Mouse (Mus musculus) spleen, embryonic (tissue): ENCODE data around the gene Dcst1.

Source experiments
- CTCF ChIA-PET: fragments of 350-600 bp; sonication (Branson Sonifier 250); formaldehyde crosslinking; loops from one replicate; lab custom pipeline; 2022; lab: Charles Lee

The Dcst1 gene

DNA sequence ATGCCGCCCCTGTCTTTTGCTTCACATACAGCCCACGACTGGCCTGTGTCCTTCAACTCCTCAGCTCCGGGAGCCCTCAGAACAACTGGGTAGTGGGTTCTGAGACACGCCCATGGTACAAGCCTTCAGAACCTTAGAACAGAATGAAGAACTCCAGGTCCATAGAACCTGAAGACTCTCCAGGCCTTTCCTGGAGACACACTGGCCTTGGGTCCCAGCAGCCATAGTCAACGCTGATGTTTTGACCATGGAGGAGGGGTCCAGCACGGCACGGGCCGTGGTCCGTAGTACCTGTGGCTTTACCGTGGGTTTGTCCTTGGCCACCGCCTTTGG, at the start of gene Dcst1:
Dcst1 (minus strand) TSS at position 101 of the 333 bp plus-strand sequence.
- CTCF ChIA-PET, result no interaction called here

DNA sequence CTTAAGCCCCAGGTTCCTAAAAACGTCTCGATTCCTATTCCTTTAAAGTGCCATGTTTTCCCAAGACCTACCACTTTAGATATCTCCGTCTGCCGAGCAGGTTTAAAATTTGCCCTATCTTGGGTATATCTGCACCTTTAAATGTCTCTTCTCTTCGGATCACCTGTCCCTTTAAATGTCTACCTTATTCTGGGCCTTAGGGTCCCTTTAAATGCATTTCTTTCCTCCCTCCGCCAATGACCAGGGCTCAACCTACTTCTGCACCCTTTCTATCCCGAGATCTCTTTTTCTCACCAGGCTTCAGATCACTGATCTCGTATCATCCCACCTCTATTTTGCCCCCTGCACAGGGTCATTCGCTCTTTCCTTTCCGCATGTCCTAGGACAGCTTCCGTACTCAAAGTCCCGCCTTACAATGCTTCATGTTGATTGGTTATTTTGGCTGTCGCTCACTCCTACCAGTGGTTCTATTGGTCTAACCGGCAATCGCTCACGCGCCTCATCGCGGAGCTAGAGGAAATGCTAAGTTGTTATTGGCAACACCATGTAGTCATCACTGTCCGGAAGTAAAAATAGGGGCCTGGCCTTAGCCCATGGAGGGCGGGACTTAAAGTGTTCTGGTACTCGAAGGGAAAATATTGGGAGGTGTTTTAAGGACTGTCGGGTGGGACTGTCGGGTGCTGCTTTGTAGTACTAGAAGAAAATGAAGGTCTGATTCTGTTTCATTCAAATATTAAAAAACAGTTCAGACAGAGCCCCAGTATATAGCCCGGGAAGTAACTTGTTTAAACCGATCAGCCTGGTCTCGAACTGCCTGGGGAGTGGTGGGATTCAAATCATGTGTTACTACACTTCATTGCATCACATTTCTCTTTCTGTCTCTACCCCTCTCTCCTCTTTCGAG, 46.7 kb upstream of the Dcst1 start, which contains the start of gene Flad1:
Flad1 (minus strand) TSS at position 381 of the 904 bp plus-strand sequence.
- CTCF ChIA-PET, result no interaction called here

DNA sequence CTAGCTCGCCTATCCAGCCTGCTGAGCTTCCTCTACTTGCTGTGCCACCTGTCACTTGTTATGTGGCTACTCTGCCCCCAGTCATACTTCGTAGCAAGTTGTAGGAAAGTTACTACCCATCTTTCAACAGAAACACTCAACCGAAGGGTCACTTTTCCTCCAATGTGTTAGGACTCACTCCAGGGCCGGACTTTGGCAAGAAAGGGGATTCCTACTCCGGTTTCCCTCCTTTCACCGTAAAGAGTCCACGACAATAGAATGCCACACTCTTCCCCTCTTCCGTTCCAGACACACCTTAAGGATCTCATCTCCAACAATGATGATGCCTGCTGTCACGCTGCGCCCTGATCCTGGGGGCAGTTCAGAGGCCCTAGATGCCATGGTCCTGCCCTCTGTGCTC, 45.8 kb upstream of the Dcst1 start:
- CTCF ChIA-PET, result no interaction called here

DNA sequence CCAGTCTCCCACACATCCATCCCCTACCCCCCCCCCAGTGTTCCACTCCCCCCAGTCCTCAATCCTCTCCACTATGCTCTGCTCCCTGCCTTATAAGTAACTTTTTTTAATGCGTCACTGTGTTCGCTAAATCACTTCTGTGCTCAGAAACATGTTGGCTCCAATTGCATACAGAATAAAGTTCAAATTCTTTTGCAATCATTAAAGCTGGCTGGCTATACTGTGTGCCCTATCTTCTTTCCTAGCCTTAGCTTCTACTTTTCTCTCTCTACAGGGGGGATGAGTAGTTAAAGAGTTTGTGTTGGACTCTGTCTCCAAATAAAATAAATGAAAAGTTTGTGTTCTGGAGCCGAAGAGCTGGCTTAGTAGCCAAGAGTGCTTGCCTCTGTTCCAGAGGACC, 44.6 kb upstream of the Dcst1 start:
- CTCF ChIA-PET, result interaction anchor here (0.6 kb wide), 1 partner anchor 49 kb away, joined by 4 read pairs; no protein-coding TSS in a partner anchor

DNA sequence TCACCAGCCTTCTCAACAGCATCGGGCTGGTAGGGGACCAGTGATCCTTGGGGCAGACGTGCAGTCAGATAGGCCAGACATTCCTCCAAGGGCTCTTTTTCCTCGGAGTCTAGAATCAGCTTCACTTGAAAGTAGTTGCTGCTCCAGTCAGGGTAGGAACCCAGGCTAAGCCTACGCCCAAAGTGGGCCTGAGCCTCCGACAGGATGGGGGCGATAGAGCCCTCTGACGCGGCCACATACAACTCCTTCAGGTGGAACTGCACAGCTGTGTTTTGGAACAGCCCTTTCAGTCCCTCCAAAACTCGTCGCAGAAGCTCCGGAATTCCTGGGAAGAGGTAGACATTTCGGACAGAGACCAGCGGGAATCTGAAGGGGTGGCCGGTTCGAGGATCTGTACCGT, 43.4 kb upstream of the Dcst1 start:
- CTCF ChIA-PET, result interaction anchor here (1.2 kb wide), 1 partner anchor 59 kb away, joined by 3 read pairs; no protein-coding TSS in a partner anchor

DNA sequence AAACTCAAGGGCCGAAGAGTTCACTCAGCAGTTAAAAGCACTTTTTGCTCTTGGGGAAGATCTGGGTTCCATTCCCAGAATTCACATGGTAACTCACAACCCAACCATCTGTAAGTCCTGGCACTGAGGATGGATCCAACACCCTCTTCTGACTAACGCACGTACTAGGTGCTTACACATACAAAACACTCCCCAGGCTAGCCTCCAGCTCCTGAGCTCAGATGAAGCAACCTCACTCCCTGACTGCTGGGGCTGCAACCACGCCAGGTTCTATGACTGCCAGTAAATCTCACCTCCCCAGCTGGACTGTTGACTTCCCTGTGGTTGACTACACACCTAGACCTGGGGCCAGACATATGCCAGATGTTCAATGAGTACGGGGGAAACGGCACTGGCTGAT, 41.8 kb upstream of the Dcst1 start:
- CTCF ChIA-PET, result no interaction called here

DNA sequence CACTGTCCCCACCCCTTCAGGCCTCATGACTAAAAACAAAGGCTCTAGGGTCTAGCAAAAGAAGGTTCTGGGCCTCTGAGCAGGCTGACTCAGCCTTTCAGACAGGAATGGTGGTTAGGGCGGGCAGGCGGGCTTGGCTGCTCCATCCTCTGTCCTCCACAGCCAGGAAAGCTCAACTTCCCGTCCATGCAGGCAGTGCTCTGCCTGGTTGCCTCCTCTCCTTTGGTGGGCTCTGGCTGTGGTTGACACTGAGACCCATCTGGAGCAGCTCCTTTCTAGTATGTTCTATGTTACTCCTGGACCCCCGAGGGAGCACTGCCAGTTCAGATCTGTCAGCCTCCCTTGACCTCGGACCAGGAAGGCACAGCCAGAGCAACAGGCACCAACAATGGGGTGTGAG, 37.6 kb upstream of the Dcst1 start, which contains the start of gene Lenep:
Lenep (minus strand) TSS at position 101 of the 400 bp plus-strand sequence.
- CTCF ChIA-PET, result no interaction called here

DNA sequence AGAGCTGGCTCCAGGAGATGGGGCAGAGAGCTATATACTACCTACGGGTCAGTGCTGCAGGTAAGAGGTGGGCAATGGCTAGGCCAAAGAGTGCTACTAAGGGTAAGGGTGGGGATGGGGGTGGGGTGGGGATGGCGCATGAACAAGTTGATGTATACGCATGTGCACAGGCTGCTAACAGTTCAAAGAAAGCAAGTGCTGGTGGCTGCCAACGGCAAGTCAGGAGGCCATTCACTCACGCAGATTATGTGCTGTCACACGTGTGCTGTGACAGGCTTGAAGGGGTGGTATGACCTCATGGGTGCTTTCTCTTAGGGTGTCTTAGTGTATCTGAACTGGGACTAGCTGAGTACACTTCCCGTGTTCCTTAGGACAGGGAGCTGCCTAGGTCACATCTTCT, 36.3 kb upstream of the Dcst1 start:
- CTCF ChIA-PET, result interaction anchor here (0.6 kb wide), 1 partner anchor 9 kb away, joined by 3 read pairs; no protein-coding TSS in a partner anchor

DNA sequence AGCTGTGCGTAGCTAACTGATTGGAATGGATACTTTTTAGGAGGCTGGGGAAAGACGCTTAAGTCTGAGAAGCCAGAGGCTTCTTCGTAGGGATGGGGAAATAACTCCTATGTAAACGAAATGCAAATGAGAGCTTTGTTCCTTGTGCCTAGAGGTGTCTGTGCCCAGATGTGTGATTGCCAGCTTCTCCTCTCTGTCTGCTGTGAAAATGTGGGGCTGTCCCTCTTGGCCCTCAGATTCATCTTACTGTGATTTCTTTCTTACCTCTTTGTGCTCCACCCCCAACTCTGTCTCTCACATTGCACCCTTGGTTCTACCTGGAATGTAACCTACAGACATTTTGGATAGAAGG, 31.6 kb upstream of the Dcst1 start:
- CTCF ChIA-PET, result interaction anchor here (0.7 to 1.3 kb wide), 4 partner anchors 12 to 62 kb away, joined by 3 to 5 read pairs (median 4); no protein-coding TSS in a partner anchor

DNA sequence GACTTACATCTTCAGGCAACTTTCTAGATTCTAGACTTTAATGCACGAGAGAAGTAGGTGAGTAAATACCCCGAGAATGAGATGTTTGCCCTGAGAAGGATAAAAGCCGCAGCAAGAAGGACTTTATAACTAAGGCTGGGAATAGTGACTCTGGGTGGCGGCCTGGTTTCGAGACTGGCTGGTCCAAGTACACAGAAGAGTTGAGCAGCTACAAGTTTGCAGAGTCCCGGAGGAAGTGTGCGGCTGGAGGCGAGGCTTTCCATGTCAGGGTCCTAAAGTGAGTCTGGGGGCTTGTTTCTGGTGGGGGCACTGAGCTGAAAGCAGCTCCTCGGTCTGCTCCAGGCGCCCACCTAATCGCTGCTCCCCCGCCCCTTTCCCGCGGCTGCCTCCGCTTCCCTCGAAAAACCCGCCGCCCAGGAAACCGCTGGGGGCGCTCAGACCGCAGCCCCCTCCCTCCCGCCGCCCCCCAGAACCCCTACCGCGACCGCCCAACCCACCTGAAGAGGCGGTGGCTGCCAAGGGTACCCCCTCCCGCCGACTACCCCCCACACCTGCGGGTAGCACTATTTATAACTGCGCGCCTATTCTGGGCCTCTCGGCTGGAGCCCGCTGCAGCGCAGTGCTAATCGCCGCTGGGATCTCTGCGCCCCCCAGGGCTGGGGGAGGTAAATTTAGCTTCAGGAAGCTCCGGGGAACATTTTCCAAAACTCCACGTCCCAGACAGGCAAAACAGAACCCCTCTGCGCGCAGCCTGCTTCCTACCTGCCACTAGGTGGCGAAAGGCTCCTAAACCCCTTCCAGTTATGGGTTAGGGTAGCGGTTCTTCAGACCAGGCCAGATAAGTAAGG, 31.0 kb upstream of the Dcst1 start:
- CTCF ChIA-PET, result interaction anchor here (0.7 to 1.3 kb wide), 4 partner anchors 11 to 63 kb away, joined by 3 to 5 read pairs (median 4); no protein-coding TSS in a partner anchor

DNA sequence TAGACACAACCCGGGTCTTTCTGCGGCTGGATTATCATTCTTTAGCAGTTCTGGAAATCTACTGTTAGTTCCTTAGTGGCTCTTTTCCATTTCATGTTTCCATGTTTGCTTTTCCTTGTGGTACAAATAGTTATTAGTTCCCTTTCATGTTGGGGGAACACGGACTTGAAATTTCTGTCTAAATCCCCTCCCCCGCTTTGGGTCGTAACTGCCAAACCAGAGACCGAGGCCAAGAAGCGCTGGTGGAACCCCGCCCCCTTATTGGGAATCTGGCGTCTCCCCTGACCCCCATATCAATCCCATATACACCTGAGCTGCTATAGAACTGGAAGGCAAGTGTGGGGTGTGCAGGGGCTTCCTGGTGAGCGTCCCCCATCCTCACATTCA, 30.4 kb upstream of the Dcst1 start:
- CTCF ChIA-PET, result interaction anchor here (1.3 kb wide), 1 partner anchor 15 kb away, joined by 5 read pairs; no protein-coding TSS in a partner anchor

DNA sequence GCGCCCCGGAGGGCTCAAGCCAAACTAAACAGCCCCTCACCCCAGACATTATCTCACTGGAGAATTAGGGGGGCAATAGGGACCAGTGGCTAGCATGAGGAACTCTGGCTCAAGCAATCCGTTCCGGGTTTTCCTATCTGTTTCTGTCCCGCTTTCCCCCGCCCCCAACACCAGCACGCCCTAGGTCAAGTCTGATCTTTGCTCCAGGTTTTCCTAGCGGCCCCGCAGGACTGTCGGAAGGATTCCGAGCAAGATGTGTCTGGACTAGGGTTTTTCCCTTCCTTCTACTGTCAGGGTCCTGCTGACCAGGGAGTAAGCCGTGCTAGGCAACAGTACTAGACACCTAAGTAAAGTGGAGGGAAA, 29.8 kb upstream of the Dcst1 start:
- CTCF ChIA-PET, result no interaction called here

DNA sequence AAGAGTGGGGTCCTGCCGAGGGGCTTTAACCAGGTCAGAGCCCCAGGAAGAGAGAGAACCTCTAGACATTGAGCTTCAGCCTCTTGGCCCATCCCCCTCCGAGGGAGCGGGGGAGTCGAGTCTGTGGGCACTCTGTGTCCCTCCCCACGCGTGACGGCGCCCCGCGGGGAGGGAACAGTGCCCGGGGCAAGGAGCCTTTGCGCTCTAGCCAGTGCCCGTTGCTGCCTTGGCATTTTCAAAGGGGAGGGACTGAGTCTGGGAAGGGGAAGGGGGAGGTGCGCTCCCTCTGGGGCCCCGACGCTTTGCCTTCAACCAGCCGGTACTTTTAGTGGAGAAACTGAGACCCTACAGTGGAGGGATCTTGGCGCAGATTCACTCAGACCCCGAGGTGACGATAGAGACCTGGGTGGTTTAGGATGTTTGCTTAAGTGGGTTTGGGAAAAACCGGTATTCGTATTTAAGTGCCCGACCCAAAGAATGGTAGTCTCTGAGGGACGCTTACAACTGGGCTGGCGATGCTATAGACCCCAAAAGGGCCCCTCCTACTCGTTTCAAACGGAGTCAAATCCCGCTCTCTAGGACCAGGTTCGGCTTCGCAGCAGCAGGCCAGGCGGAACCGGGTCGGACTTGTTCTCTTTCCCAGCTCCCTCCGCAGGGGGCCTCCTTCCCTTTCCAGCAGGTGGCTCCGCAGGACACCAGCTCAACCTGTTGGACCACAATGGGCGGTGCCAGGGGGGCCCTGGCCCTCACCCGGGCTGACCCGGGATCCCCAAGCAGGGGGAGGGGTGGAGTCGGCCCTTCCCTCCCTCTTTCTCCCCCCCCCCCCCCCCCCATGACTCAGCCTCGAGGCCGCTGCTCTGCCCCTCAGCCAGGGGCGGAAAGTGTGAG, 29.2 kb upstream of the Dcst1 start, which contains the start of gene Zbtb7b:
Zbtb7b (minus strand) TSS at position 771 of the 888 bp plus-strand sequence.
- CTCF ChIA-PET, result no interaction called here

DNA sequence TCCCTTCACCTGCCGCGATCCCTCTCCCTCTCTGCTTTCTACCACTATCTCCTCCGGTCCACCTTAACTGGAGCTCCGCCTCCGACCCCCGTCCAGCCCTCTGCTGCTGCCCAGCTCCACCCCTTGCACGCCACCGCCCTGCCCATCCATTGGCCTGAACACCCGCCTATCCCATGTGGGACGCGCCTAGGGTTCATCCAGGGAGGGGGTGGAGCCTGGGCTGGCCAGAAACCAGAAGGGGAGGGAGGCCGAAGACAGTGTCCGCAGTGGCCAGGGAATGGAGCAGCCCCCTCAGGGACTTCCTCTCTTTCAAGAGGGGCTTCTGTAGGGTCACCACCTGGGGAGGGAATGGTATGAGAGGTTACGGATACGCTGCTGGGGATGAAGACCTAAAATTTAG, 28.6 kb upstream of the Dcst1 start:
- CTCF ChIA-PET, result interaction anchor here (0.6 kb wide), 1 partner anchor 43 kb away, joined by 3 read pairs; the partner anchor contains the start of gene Pbxip1

DNA sequence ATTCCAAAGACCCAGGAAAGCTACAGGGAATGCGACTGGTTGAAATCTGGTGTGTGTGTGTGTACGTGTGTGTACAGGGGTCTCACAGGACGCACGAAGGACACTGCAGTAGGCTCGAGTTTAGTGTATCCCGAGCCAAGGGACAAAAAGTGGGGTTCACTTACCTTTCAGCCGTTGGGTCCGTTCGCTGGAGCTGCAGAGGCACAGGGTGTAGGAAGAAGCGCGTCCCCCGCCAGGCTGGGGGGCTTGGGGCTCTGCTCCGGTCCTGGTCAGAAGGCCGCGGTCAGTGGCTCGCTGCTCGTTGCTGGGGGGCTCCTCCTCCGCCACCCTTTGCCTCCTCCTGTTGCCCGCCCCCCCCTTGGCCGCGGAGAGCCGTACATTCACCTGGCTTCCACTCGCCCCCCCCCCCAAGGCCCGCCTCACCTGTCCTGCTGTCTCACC, 27.8 kb upstream of the Dcst1 start:
- CTCF ChIA-PET, result interaction anchor here (0.7 to 1.1 kb wide), 2 partner anchors 9 to 144 kb away, joined by 3 read pairs; no protein-coding TSS in a partner anchor

DNA sequence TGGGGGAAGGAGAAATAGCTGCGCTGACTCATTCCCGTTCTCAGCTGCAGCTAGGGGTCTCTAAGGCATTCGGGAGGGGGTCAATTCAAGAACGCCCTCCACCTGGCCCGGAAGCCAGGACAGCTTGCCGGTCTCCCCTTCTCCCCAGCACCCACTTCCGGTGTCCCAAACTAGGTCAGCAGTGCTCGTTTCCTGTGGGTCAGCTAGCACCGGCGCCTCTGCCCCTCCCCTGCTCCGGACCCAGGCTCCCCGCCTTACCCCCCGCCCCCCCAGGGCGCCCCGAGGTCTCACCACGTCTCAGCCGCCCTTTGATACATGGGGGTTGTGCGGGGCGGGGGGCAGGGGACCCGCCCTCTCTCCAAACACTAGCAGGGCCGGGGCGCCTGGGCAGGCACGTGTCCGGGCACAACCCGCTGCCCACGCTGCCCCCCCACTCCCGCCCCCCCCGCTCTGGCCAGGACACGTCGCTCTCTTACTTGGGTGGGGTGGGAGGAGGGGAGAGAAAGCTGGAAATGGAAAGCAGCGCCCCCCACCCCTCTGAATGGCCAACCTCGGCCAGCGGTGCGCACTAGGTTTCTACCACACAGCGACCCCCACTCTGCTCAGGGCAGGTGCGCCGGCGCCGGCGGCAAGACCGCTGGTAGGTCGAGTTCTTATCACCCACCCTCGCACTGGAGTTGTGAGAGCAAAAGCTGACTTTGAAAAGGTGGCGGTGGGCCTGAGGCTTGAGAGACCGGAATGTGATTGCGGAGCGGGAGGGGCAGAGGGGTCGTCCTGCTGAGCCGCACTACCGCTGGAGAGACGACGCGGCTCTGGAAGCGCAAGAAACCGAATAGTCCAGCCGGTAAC, 26.8 kb upstream of the Dcst1 start:
- CTCF ChIA-PET, result interaction anchor here (0.7 to 1.1 kb wide), 6 partner anchors 8 to 145 kb away, joined by 3 to 10 read pairs (median 5); no protein-coding TSS in a partner anchor

DNA sequence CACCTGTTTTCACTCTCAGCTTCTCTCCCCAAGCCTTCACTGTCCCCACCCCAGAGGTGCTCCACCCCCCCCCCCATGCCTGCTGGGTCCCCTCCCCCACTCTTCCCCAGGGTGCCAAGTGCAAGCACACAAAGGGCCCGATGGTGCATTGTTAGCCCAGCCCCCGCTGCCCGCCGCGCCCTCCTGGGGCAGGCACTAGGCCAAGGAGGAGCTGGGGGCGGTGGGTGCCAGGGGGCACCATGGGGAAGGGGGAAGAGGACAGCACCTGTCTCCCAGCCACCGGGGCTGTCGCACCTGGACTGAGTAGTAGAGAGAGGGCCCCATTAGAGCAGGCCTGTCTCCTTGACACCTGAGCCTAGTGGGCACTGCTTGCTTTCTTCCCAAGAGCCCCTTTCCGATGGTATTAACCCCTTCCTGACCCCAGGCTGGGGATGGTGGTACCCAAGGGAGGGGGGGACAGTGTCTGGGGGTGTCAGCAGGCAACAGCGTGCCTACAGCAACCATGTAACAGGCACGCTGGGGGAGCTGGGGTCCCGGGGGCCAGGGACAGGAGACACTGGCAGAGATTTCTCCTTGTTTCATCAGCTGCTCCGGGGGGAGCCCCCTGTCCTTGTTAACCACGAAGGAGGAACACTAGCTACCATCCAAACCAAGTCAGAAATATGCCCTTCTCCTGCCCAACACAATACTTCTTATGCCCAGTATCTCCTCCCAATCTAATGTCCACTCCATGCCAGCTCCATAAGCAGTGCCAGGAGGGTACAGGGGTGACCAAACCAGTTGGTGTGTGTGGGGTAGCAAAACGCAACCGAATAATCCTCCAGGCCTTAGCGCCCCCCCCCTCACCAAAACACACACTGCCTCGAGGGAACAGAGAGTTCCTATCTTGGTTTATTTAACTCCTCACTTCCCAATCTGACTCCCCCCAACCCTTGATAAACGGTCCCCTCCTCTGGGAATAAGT, 25.9 kb upstream of the Dcst1 start:
- CTCF ChIA-PET, result interaction anchor here (0.6 to 1.0 kb wide), 7 partner anchors 9 to 1032 kb away, joined by 3 to 10 read pairs (median 5); partner anchors contain the start of gene Adam15

DNA sequence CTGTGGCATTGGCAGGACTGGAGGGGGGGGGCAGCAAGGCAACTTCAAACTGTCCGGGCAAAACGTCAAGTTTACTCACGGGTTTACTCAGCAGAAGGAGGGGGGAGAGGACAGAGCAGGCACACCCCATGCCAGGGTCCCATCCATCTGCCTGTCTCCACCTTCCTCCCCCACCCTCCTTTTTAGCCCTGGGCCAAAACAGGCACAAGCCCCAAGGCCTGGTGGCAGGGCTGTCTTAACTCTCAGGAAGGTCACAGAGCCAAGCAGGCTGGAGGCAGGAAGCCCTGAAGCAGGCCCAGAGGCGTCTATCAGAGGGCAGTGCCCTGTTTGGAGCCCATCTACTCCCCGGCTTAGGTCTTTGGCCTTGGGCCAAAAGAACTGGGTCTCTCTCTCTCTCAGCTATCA, 25.1 kb upstream of the Dcst1 start:
- CTCF ChIA-PET, result interaction anchor here (0.6 to 1.0 kb wide), 3 partner anchors 27 to 1033 kb away, joined by 3 to 5 read pairs (median 3); partner anchors contain the start of gene Adam15
